Mouse (Mus musculus) cerebellum, adult 2 months (tissue): Measurements from ENCODE around the gene Lrfn4.

Source experiments
- CTCF ChIP-seq: fragments of 200-500 bp; IDR thresholded peaks from 2 replicates; pipeline ENCODE4 v1.5.1; 2011; ENCODE audit warnings: low read depth, mild to moderate bottlenecking, control low read depth, low read length, moderate library complexity, borderline replicate concordance; ENCODE audit not compliant: insufficient read depth
- POLR2A ChIP-seq: fragments of 200-500 bp; IDR thresholded peaks from 2 replicates; pipeline ENCODE4 v1.6.1; 2011; ENCODE audit warnings: low read length, control low read depth, borderline replicate concordance; ENCODE audit not compliant: insufficient read depth

DNA sequence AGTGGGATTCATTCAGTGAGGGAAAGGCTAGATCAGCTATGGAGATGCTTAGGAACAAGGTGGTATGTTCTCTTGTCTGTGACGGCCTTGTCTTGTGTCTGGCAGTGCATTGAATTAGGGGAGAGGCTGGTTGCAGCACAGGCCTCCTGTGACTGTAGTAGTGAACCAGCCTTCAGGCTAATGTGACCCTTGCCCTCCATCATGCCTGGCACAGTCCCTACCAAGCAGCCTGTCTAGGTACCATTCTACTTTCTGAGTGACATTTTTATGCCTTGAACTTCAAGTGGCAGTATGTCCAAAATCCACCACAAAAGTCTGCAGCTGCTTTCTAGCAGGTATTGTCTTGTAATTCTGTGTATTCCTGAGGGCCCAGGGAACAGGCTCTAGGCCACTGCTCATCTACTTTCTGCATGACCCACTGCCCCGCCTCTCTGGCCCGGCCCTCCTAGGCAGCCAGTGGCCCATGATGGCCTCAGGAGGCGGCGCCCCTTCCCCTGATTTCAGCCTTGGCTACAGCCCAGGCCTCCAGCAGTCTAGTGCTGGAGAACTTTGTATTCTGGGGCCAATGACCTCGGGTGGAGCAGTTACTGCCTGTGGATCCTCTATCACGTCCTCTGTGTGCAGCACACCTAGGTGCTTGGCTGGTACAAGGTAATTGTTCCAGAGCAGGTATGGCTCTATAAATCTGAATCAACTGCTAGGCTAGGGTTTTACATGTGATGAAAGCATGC lies 21.5 kb downstream of the Lrfn4 start:
- TF ChIP-seq CTCF (no peak), POLR2A (no peak)
